Mouse (Mus musculus) heart, adult 18-20 months (tissue): Measurements from ENCODE around the gene Elmo1. TPM values are rescaled to one million over a fixed set of nuclear protein-coding genes. Genes with fewer than 3 reads are reported as not detected.
"Not testable (repeated sequence)": the region's sequence is repeated elsewhere in the genome, so short reads cannot be mapped to it uniquely, and the experiment has no call there.

Experiments used
- DNase-seq, 2 experiments: peaks; one replicate each; pipeline ENCODE4 v3.0.0; 2021 to 2022; ENCODE audit warnings: mixed read lengths in 1 of 2
- total RNA-seq, 2 experiments: library from RNA; stranded (reverse); gene quantifications; 2 replicates each; pipeline ENCODE4 v1.2.3; 2021

Gene Elmo1
- total RNA-seq, 2 experiments from 2014 or later, result 7.6 to 9.1 TPM

DNA sequence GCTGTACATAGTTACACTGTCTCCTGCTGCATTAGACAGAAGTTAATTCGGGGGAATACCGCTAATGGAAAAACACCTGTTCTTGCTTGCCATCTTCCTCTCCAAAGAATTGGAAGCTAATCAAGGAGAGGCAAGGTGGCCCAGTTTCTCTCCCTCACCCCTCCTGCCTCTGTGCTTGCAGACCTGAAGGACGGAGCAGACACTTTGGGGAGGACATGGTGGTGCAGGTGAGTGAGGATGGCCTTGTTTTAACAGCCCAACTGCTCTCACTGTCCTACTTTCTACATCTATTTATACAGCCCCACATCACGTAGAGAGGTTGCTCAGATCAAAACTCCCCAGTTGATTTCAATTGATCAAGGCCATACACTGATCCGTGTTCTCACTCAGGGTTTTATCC lies 529.5 kb downstream of the Elmo1 start:
- no peak for DNase-seq

DNA sequence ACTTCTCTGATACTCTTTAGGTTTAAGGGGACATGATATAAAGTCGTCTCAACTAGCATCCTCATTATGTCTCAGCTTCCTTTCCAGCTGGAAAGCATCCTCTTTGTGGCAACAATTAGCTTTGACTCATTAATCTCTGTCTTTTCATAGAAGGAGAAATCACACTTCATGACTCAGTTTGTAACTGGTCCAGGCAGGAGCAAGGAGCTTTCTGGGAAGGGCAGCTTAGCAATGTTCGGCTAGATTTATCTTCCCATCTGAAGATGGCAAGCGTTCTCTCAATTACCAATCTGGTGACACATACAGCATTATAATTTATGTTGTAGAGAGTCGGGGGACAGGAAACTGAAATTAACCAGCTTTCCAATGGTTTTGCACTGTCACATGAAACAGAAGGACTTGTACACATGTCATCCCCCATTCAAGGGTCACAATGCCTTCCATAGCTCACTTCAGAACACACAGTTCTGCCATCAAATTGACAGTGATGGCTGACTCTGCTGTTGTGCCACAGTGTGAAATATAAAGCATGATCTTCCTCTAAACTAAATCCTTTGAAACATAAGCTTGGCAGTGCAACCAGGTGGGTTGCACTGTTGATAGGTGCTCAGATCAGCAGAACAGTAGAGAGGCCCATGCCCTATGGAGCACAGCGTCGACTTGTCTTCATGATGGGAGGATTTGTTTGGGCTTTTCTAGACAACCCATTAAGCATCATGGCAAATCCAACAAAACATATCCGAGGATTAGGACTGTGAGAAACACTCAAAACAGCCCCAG lies 532.9 kb downstream of the Elmo1 start:
- no peak for DNase-seq

GRCm38 (mm10) chr13:20627796-20628195 lies 537.4 kb downstream of the Elmo1 start:
- DNase-seq, result no peak

DNA sequence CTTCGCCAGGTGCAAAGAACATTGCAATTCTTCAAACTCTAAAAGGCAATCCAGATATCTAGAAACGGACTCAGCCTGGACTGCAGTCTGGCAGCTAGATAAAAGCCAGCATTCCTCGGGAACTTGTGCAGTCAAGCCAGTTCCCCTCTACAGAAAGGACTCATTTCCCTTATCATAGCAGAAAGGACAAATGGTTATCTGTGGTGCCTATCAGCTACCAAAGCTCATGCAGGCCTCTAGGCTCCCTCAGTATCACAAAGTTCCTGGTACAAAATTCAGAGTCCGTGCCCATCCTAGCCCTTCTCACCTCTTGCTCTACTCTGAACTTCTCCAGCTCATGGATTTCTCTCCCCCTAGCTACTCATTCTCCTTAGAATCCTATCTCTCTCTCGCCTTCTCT lies 542.1 kb downstream of the Elmo1 start:
- DNase-seq, result no peak

DNA sequence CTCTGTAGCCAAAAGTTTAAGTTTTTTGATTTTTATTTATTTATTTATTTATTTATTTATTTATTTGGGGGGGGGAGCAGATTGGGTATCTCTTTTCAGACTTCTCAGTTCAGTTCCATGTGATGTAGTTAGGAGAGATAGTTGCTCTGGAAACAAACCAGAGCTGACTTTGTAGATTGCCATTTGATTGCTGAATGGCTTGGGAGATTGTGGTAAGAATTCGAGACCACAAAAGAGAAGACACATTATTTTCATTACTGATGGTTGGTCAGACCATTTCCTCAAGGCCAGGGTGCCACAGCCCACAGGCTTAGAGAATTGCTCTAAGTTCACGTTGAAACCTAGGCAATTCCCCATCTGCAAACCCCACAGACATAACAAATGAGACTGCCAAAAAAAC lies 544.3 kb downstream of the Elmo1 start:
- DNase-seq, result not testable (repeated sequence)

DNA sequence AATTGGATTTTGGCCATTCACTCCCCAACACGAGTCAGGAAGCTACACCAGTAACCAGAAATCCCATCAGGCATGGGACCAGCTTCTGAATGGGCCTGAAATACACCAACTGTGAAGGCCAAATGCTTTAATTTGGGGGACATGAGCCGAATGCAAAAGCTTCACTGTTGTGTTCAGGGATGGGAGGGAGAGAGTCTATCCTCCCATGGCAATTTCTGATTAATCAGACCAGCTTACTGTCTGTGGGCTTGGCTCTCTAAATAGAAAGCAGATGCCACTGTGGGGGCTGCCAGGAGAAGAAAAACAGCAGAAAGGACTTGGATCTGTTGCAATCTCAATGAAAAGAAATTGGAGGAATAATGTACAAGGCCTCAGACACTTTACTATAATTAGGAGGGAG lies 545.2 kb downstream of the Elmo1 start:
- DNase-seq, result no peak
